17 mouse cellular contexts compared by ENCODE assay signal in genomic region chr10:84386214-84386613, GRCm38 (mm10). TPM values are rescaled to one million over a fixed set of nuclear protein-coding genes. Genes with fewer than 3 reads are reported as not detected.
DNase-seq lines count a peak whose midpoint lies in the region; ATAC-seq lines count a peak whose summit lies in the region.
"Had no signal": no experiment of that assay in that cellular context is flagged by ENCODE, and none has a peak within 500 bp of the region (broad histone marks: within the 10 kb centered on the region; RNA-seq: fewer than 3 reads in every experiment).

No protein-coding gene starts in this region.

- DNase-seq in heart, postnatal 36 days: no peak
- no peak for DNase-seq in kidney, adult 18-20 months
- DNase-seq in MN1 (ENCODE audit: low spot score) (peak; percentile 48), R1 (ENCODE audit: low read depth, low spot score) (peak; percentile 54)
- no peak for DNase-seq in urinary bladder, postnatal 36 days (ENCODE audit: low spot score in 2 of 2)
- DNase-seq: cerebellum, adult 11 months; lung, postnatal 14 days; right cerebral cortex, postnatal 25 days; thymus, postnatal 36 days had no signal

- H3K27ac ChIP-seq in heart, embryonic 12.5 days (ENCODE audit: poor library complexity, severe bottlenecking): 0 out of 2 replicates have a peak overlapping the region, but pooled peaks have one; percentile 15
- H3K27ac ChIP-seq in kidney, embryonic 16.5 days (ENCODE audit: low read length): 0 out of 2 replicates have a peak overlapping the region, but pooled peaks have one; percentile 15
- no peak overlapping the region for H3K27ac ChIP-seq in liver, embryonic 12.5 days
- H3K27ac ChIP-seq: limb, embryonic 12.5 days; liver, embryonic 15.5 days had no signal

- 61% methylated on average over 3 of the region's 3 CpGs for WGBS in heart, embryonic 12.5 days
- 48% methylated on average over 3 of the region's 3 CpGs for WGBS in kidney, embryonic 16.5 days
- WGBS in liver, embryonic 12.5 days (ENCODE audit: insufficient replicate concordance): 62% methylated on average over 3 of the region's 3 CpGs

- intact Hi-C loops in heart, postnatal 36 days (cut with DNase I): no loop called here

- no peak overlapping the region for H3K4me3 ChIP-seq in heart, embryonic 12.5 days
- no peak overlapping the region for H3K4me3 ChIP-seq in kidney, embryonic 16.5 days (ENCODE audit: low read length)
- H3K4me3 ChIP-seq in liver, embryonic 12.5 days: no peak overlapping the region
- H3K4me3 ChIP-seq: limb, embryonic 12.5 days; liver, embryonic 15.5 days had no signal

- H3K4me2 ChIP-seq in heart, embryonic 12.5 days: no peak overlapping the region
- H3K4me2 ChIP-seq in kidney, embryonic 16.5 days (replicated peaks; ENCODE audit: low read depth, low read length): no peak overlapping the region
- H3K4me2 ChIP-seq in liver, embryonic 12.5 days: no peak overlapping the region
- H3K4me2 ChIP-seq: limb, embryonic 12.5 days; liver, embryonic 15.5 days had no signal

- H3K27me3 ChIP-seq in heart, embryonic 12.5 days (replicated peaks): no peaks in the 10 kb centered on the region
- no peaks in the 10 kb centered on the region for H3K27me3 ChIP-seq in kidney, embryonic 16.5 days (ENCODE audit: insufficient read depth, low read length)
- peaks cover 9% of the 10 kb centered on the region; the same call in 1 of the 2 replicates for H3K27me3 ChIP-seq in liver, embryonic 12.5 days (replicated peaks)
- H3K27me3 ChIP-seq: limb, embryonic 12.5 days; liver, embryonic 15.5 days had no signal

- H3K9me3 ChIP-seq in heart, embryonic 12.5 days (replicated peaks): no peaks in the 10 kb centered on the region
- H3K9me3 ChIP-seq in kidney, embryonic 16.5 days (ENCODE audit: low read length): no peaks in the 10 kb centered on the region
- no peaks in the 10 kb centered on the region for H3K9me3 ChIP-seq in liver, embryonic 12.5 days (replicated peaks)
- H3K9me3 ChIP-seq: limb, embryonic 12.5 days; liver, embryonic 15.5 days had no signal

- H3K4me1 ChIP-seq in heart, embryonic 12.5 days (replicated peaks): peaks cover 95% of the 10 kb centered on the region
- H3K4me1 ChIP-seq in kidney, embryonic 16.5 days (ENCODE audit: insufficient read depth, low read length): peaks cover 55% of the 10 kb centered on the region
- H3K4me1 ChIP-seq in liver, embryonic 12.5 days: peaks cover 33% of the 10 kb centered on the region

- ATAC-seq in heart, embryonic 12.5 days (ENCODE audit: insufficient number of reproducible peaks, low FRiP score): no peak
- ATAC-seq in kidney, embryonic 16.5 days (ENCODE audit: low FRiP score, low TSS enrichment): no peak
- no peak for ATAC-seq in liver, embryonic 12.5 days
- ATAC-seq: activated CD4-positive, CD25-positive, alpha-beta regulatory T cell, adult 4 months; CD4-positive, CD25-positive, alpha-beta regulatory T cell, adult 4 months; intestine, embryonic 16.5 days had no signal

- H3K36me3 ChIP-seq in heart, embryonic 12.5 days: peaks cover 11% of the 10 kb centered on the region
- no peaks in the 10 kb centered on the region for H3K36me3 ChIP-seq in kidney, embryonic 16.5 days (ENCODE audit: insufficient read depth, low read length)
- no peaks in the 10 kb centered on the region for H3K36me3 ChIP-seq in liver, embryonic 12.5 days
- H3K36me3 ChIP-seq: liver, embryonic 15.5 days had no signal

- H3K9ac ChIP-seq in heart, embryonic 12.5 days: no peak overlapping the region
- H3K9ac ChIP-seq in kidney, embryonic 16.5 days (replicated peaks; ENCODE audit: low read length): no peak overlapping the region
- H3K9ac ChIP-seq in liver, embryonic 12.5 days: no peak overlapping the region
- H3K9ac ChIP-seq: limb, embryonic 12.5 days; liver, embryonic 15.5 days had no signal

RNA-seq across cellular contexts. Expression of gene Nuak1, which starts 54.2 kb away (rescaled TPM):
- polyA plus RNA-seq in heart, embryonic 12.5 days (2016; fragmentation: Nextera tagmentation; extraction: Ambion mirVana): 3.2 and 3.7 TPM in 2 replicates
- total RNA-seq in heart, postnatal 36 days (2021): 10 to 100 TPM; 24.6 to 36.3 TPM
- 3.2 and 3.6 TPM in 2 replicates for polyA plus RNA-seq in kidney, embryonic 16.5 days (2015; fragmentation: Nextera tagmentation; extraction: Ambion mirVana)
- 0.25 and 0.31 TPM in 2 replicates for polyA plus RNA-seq in liver, embryonic 12.5 days (2016; fragmentation: Nextera tagmentation; extraction: Ambion mirVana)
- polyA plus RNA-seq: activated CD4-positive, CD25-positive, alpha-beta regulatory T cell, adult 4 months; CD4-positive, CD25-positive, alpha-beta regulatory T cell, adult 4 months had no signal

Comparison
In these comparisons a context has a peak if more than half of its experiments do, and no peak if none do; other contexts are left out.
1. DNase-seq: peak in MN1 (single experiment) and R1 (single experiment); none in heart, postnatal 36 days (0 of 2), kidney, adult 18-20 months (single experiment) and urinary bladder, postnatal 36 days (0 of 2).